Comparison of ENCODE assay signal across 7 mouse cellular contexts in genomic region chrY:4150031-4150430, GRCm38 (mm10).
DNase-seq lines count a peak whose midpoint lies in the region; ATAC-seq and TF ChIP-seq lines count a peak whose summit lies in the region.
"Not testable (repeated sequence)": the region's sequence is repeated elsewhere in the genome, so short reads cannot be mapped to it uniquely, and the experiment has no call there.

No protein-coding gene starts in this region.

- H3K4me2 ChIP-seq in lung, postnatal 0 days (replicated peaks; ENCODE audit: low read depth, low read length): not testable (repeated sequence)

- not testable (repeated sequence) for H3K4me3 ChIP-seq in ES-E14 (ENCODE audit: insufficient read depth in 1 of 2, low read depth in 1 of 2, low read length in 2 of 2, poor library complexity in 1 of 2, severe bottlenecking in 1 of 2); lung, postnatal 0 days (ENCODE audit: low read depth, low read length)

- TF ChIP-seq CTCF in lung, postnatal 0 days (IDR thresholded peaks at IDR 0.05): not testable (repeated sequence)

- H3K27ac ChIP-seq in ES-E14 (ENCODE audit: insufficient read depth, low read depth, low read length, poor library complexity, severe bottlenecking); lung, postnatal 0 days (ENCODE audit: low read length): not testable (repeated sequence)

- TF ChIP-seq EP300 in lung, postnatal 0 days (IDR thresholded peaks at IDR 0.05): not testable (repeated sequence)

- not testable (repeated sequence) for ATAC-seq in lung, postnatal 0 days

- H3K4me1 ChIP-seq in ES-E14 (ENCODE audit: control insufficient read depth in 2 of 2, insufficient read depth in 2 of 2, low read length in 2 of 2, poor library complexity in 1 of 2); lung, postnatal 0 days (ENCODE audit: insufficient read depth, low read depth, low read length): not testable (repeated sequence)

- DNase-seq in ES-E14 (ENCODE audit: low read depth, low spot score) (peak; percentile 100), ZHBTc4 (ENCODE audit: low read depth, low spot score) (peak; percentile 60)
- DNase-seq in embryo, embryonic 10.5 days (ENCODE audit: low spot score): peak; percentile 4
- DNase-seq in forelimb bud, embryonic 11.5 days (ENCODE audit: low read depth, low spot score): peak; percentile 97
- peak; percentile 82 for DNase-seq in induced T-regulatory cell, adult 2 months (ENCODE audit: low read depth)
- peak; percentile 83 for DNase-seq in lung, postnatal 0 days (ENCODE audit: low spot score)
- peak; percentile 73 for DNase-seq in retina, embryonic 14.5 days (ENCODE audit: low spot score)

- H3K27me3 ChIP-seq in lung, postnatal 0 days (replicated peaks; ENCODE audit: insufficient read depth, low read length): not testable (repeated sequence)

- in situ Hi-C loops in ES-E14 (cut with MboI; ENCODE audit: low sequenced_read_pairs in 2 of 2, unreplicated experiment in 2 of 2): not testable (repeated sequence)

- WGBS in lung, postnatal 0 days: 80% methylated on average over 7 of the region's 9 CpGs

- not testable (repeated sequence) for H3K9ac ChIP-seq in ES-E14 (ENCODE audit: insufficient read depth, low read depth, low read length, poor library complexity, severe bottlenecking); lung, postnatal 0 days (replicated peaks; ENCODE audit: low read depth)

- not testable (repeated sequence) for H3K36me3 ChIP-seq in ES-E14 (ENCODE audit: control insufficient read depth, insufficient read depth, low read length, poor library complexity, severe bottlenecking); lung, postnatal 0 days (ENCODE audit: insufficient read depth, low read length)

- not testable (repeated sequence) for H3K9me3 ChIP-seq in ES-E14 (ENCODE audit: control insufficient read depth, insufficient read depth, low read depth, low read length); lung, postnatal 0 days (ENCODE audit: low read length)

Comparison
In these comparisons a context has a peak if more than half of its experiments do, and no peak if none do; other contexts are left out.
1. DNase-seq: peak in every context shown above with its lines; median percentile 100 in ES-E14; 97 in forelimb bud, embryonic 11.5 days; 83 in lung, postnatal 0 days; 82 in induced T-regulatory cell, adult 2 months; 73 in retina, embryonic 14.5 days; 60 in ZHBTc4; 4 in embryo, embryonic 10.5 days.